Mouse (Mus musculus) E14TG2a.4 (cell line): ENCODE measurements around the gene Ppp2r5d.

Experiments
- H3K27me3 ChIP-seq: 2 replicates; pipeline ENCODE4 v1.6.1; 2014; ENCODE audit warnings: low read length, control low read depth; ENCODE audit not compliant: insufficient read depth
- H3K36me3 ChIP-seq: 2 replicates; pipeline ENCODE4 v1.6.1; 2014; ENCODE audit warnings: low read length, control low read depth; ENCODE audit not compliant: insufficient read depth
- H3K4me1 ChIP-seq: replicated peaks from 2 replicates; pipeline ENCODE4 v1.6.1; 2014; ENCODE audit warnings: low read depth, low read length, control low read depth
- H3K4me3 ChIP-seq: replicated peaks from 2 replicates; pipeline ENCODE4 v1.5.1; 2014; ENCODE audit warnings: mild to moderate bottlenecking, low read length
- H3K9me3 ChIP-seq: 2 replicates; pipeline ENCODE4 v1.6.1; 2014; ENCODE audit warnings: low read length, control low read depth
- CTCF ChIP-seq: conservative IDR thresholded peaks from 2 replicates; pipeline ENCODE4 v1.5.1; 2014; ENCODE audit warnings: low read length
- NANOG ChIP-seq: IDR thresholded peaks from 2 replicates; pipeline ENCODE4 v1.6.1; 2014; ENCODE audit warnings: borderline replicate concordance, low read length, mixed read lengths
- POU5F1 ChIP-seq: IDR thresholded peaks from 2 replicates; pipeline ENCODE4 v1.6.1; 2014; ENCODE audit warnings: low read length, borderline replicate concordance

The Ppp2r5d gene

GRCm38 (mm10) chr17:46647279-46647678 lies 57.6 kb downstream of the Ppp2r5d start:
- peaks cover 67% of the 10 kb centered on the region for H3K4me1 ChIP-seq
- H3K9me3 ChIP-seq, result no peaks in the 10 kb centered on the region
- peaks cover 33% of the 10 kb centered on the region for H3K36me3 ChIP-seq
- peak overlapping the region; percentile 98 for H3K4me3 ChIP-seq
- no peak for TF ChIP-seq CTCF
- no peak for TF ChIP-seq POU5F1
- TF ChIP-seq NANOG, result no peak
- H3K27me3 ChIP-seq, result peaks cover under 1% of the 10 kb centered on the region; the same call in 1 of the 2 replicates

GRCm38 (mm10) chr17:46646322-46646662 lies 58.6 kb downstream of the Ppp2r5d start:
- H3K27me3 ChIP-seq, result no peaks in the 10 kb centered on the region
- H3K4me1 ChIP-seq, result peaks cover 63% of the 10 kb centered on the region
- peaks cover 33% of the 10 kb centered on the region for H3K36me3 ChIP-seq
- no peaks in the 10 kb centered on the region for H3K9me3 ChIP-seq
- TF ChIP-seq POU5F1 (no peak), CTCF (no peak), NANOG (no peak)
- H3K4me3 ChIP-seq, result peak overlapping the region; percentile 98

- no peaks in the 10 kb centered on the region for H3K27me3 ChIP-seq
- no peaks in the 10 kb centered on the region for H3K9me3 ChIP-seq
- H3K4me3 ChIP-seq, result peak within 1 kb of the TSS; percentile 98
- TF ChIP-seq POU5F1 (no peak), CTCF (no peak), NANOG (no peak)
- H3K36me3 ChIP-seq, result peaks cover 37% of the 10 kb centered on the region
- H3K4me1 ChIP-seq, result peaks cover 58% of the 10 kb centered on the region
Observed at GRCm38 (mm10) chr17:46645561-46646321, 59.2 kb downstream of the Ppp2r5d start, which contains the start of the genes Klc4 and Mrpl2. Gene Klc4, minus strand, starts transcription at chr17:46646022. Gene Mrpl2, plus strand, starts transcription at chr17:46646229.

GRCm38 (mm10) chr17:46644916-46645475 lies 59.9 kb downstream of the Ppp2r5d start:
- no peaks in the 10 kb centered on the region for H3K9me3 ChIP-seq
- no peaks in the 10 kb centered on the region for H3K27me3 ChIP-seq
- peaks cover 44% of the 10 kb centered on the region for H3K36me3 ChIP-seq
- H3K4me3 ChIP-seq, result peak overlapping the region; percentile 98
- peaks cover 59% of the 10 kb centered on the region for H3K4me1 ChIP-seq
- TF ChIP-seq NANOG, result no peak
- no peak for TF ChIP-seq POU5F1
- TF ChIP-seq CTCF, result no peak

- H3K9me3 ChIP-seq, result no peaks in the 10 kb centered on the region
- H3K4me1 ChIP-seq, result peaks cover 59% of the 10 kb centered on the region
- TF ChIP-seq NANOG, result no peak
- no peak for TF ChIP-seq POU5F1
- H3K4me3 ChIP-seq, result peak overlapping the region; percentile 98
- no peaks in the 10 kb centered on the region for H3K27me3 ChIP-seq
- peaks cover 42% of the 10 kb centered on the region for H3K36me3 ChIP-seq
Observed at GRCm38 (mm10) chr17:46644152-46644805, 60.6 kb downstream of the Ppp2r5d start.

- peaks cover 29% of the 10 kb centered on the region for H3K36me3 ChIP-seq
- H3K27me3 ChIP-seq, result no peaks in the 10 kb centered on the region
- H3K9me3 ChIP-seq, result no peaks in the 10 kb centered on the region
- peak overlapping the region; percentile 65 for H3K4me3 ChIP-seq
- TF ChIP-seq NANOG, result no peak
- TF ChIP-seq POU5F1, result no peak
- peaks cover 48% of the 10 kb centered on the region for H3K4me1 ChIP-seq
Observed at GRCm38 (mm10) chr17:46642060-46642459, 62.9 kb downstream of the Ppp2r5d start.

GRCm38 (mm10) chr17:46639929-46640328 lies 65.0 kb downstream of the Ppp2r5d start:
- Histone ChIP-seq H3K36me3 (peaks cover 45% of the 10 kb centered on the region), H3K4me1 (peaks cover 56% of the 10 kb centered on the region), H3K4me3 (peak overlapping the region; percentile 53; the same call in 1 of the 2 replicates), H3K9me3 (no peaks in the 10 kb centered on the region), H3K27me3 (no peaks in the 10 kb centered on the region)
- TF ChIP-seq CTCF (no peak), POU5F1 (no peak), NANOG (no peak)

- TF ChIP-seq CTCF, result peak; percentile 60
- TF ChIP-seq POU5F1, result no peak
- no peak for TF ChIP-seq NANOG
- no peak overlapping the region for H3K4me3 ChIP-seq
Observed at GRCm38 (mm10) chr17:46636831-46637523, 67.9 kb downstream of the Ppp2r5d start.

More at GRCm38 (mm10) chr17:46636831-46637523, 67.9 kb downstream of the Ppp2r5d start:
- H3K27me3 ChIP-seq, result no peaks in the 10 kb centered on the region
- no peaks in the 10 kb centered on the region for H3K9me3 ChIP-seq
- peaks cover 59% of the 10 kb centered on the region for H3K36me3 ChIP-seq
- peaks cover 61% of the 10 kb centered on the region for H3K4me1 ChIP-seq
